Mouse (Mus musculus): ENCODE data around the gene Tacc3. TPM values are rescaled to one million over a fixed set of nuclear protein-coding genes. Genes with fewer than 3 reads are reported as not detected.
A peak's percentile ranks its signal among the peaks of the same experiment; 100 is the strongest.

The Tacc3 gene
- polyA plus RNA-seq (2011; ENCODE audit: insufficient read depth, insufficient read length, low replicate concordance, missing spikeins), result 237 and 249 TPM in 2 replicates

- under 1% methylated on average over 60 of the region's 60 CpGs for WGBS
- H3K4me3 ChIP-seq (replicated peaks; ENCODE audit: control insufficient read depth, low read depth, low read length), result peak within 1 kb of the TSS; percentile 96
Measured at GRCm38 (mm10) chr5:33657787-33658663, at the start of gene Tacc3, which contains the start of gene Tmem129. Gene Tacc3, plus strand, starts transcription at chr5:33658128. Gene Tmem129, minus strand, starts transcription at chr5:33658416.

DNA sequence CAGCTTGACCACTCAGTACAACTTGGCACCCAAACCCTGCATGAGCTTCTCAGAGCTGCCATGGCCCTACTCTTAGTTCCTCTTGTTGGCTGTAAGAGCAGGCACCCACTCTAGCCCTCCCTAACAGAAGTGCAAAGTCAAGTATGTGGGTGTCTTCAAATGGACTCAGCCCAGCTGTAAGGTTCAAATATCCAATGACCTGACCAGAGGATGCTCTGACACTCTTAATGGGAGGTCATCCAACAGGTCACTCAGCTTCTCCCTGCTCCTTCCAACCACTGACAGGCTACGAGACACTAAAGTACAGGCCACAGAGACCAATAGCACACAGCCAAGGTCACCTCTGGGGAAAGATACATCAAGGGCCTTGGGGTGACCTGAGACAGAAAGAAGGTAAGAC is 48.7 kb upstream of the Tacc3 start:
- no peaks in the 10 kb centered on the region for H3K4me1 ChIP-seq (ENCODE audit: control insufficient read depth, insufficient read depth, low read length)
- TF ChIP-seq POLR2A (IDR thresholded peaks at IDR 0.05; ENCODE audit: borderline replicate concordance, control insufficient read depth, low read depth, low read length), result no peak
- no peak for TF ChIP-seq CTCF (IDR thresholded peaks at IDR 0.05; ENCODE audit: control insufficient read depth, insufficient read depth, low read length)
- WGBS, result 77% methylated on average over 1 of the region's 1 CpGs
- H3K27ac ChIP-seq (ENCODE audit: control insufficient read depth, insufficient read depth, low read depth, low read length, poor library complexity), result no peak overlapping the region
- no peak overlapping the region for H3K4me3 ChIP-seq (replicated peaks; ENCODE audit: control insufficient read depth, low read depth, low read length)

More at GRCm38 (mm10) chr5:33657787-33658663, at the start of gene Tacc3, which contains the start of gene Tmem129:
- Histone ChIP-seq H3K27ac (ENCODE audit: control insufficient read depth, insufficient read depth, low read depth, low read length, poor library complexity) (peak within 1 kb of the TSS; percentile 96), H3K4me1 (ENCODE audit: control insufficient read depth, insufficient read depth, low read length) (peaks cover 3% of the 10 kb centered on the region; the same call in 1 of the 2 replicates)
- TF ChIP-seq POLR2A (IDR thresholded peaks at IDR 0.05; ENCODE audit: borderline replicate concordance, control insufficient read depth, low read depth, low read length), result peak; percentile 67; the same call in 1 of the 2 replicates
- TF ChIP-seq CTCF (IDR thresholded peaks at IDR 0.05; ENCODE audit: control insufficient read depth, insufficient read depth, low read length), result no peak

- TF ChIP-seq POLR2A (IDR thresholded peaks at IDR 0.05; ENCODE audit: borderline replicate concordance, control insufficient read depth, low read depth, low read length) (no peak), CTCF (IDR thresholded peaks at IDR 0.05; ENCODE audit: control insufficient read depth, insufficient read depth, low read length) (no peak)
- Histone ChIP-seq H3K27ac (ENCODE audit: control insufficient read depth, insufficient read depth, low read depth, low read length, poor library complexity) (no peak overlapping the region), H3K4me3 (replicated peaks; ENCODE audit: control insufficient read depth, low read depth, low read length) (no peak overlapping the region), H3K4me1 (ENCODE audit: control insufficient read depth, insufficient read depth, low read length) (no peaks in the 10 kb centered on the region)
- WGBS, result 83% methylated on average over 1 of the region's 1 CpGs
Measured at GRCm38 (mm10) chr5:33611795-33612194, 46.1 kb upstream of the Tacc3 start.

DNA sequence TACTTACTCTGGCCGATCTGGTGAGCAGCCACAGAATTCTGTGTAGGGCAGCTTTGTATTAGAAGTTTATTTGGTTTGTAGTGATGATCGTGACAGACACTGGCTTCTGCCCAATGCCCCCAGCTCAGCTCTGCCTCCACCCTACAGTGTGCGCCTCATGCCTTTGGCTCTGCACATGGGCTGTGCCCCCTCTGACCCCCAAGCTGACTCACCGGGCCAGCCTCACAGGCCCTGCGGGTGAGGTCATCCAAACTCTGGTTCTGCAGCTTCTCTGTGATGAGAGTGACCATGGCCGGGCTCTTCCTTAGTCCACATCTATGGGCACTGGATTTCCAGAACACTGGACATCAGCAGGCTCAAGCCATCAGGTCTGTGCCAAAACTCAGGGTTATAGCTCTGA is 43.5 kb upstream of the Tacc3 start:
- no peaks in the 10 kb centered on the region for H3K4me1 ChIP-seq (ENCODE audit: control insufficient read depth, insufficient read depth, low read length)
- no peak for TF ChIP-seq CTCF (IDR thresholded peaks at IDR 0.05; ENCODE audit: control insufficient read depth, insufficient read depth, low read length)
- no peak for TF ChIP-seq POLR2A (IDR thresholded peaks at IDR 0.05; ENCODE audit: borderline replicate concordance, control insufficient read depth, low read depth, low read length)
- H3K4me3 ChIP-seq (replicated peaks; ENCODE audit: control insufficient read depth, low read depth, low read length), result no peak overlapping the region
- 92% methylated on average over 6 of the region's 6 CpGs for WGBS
- H3K27ac ChIP-seq (ENCODE audit: control insufficient read depth, insufficient read depth, low read depth, low read length, poor library complexity), result no peak overlapping the region

- TF ChIP-seq CTCF (IDR thresholded peaks at IDR 0.05; ENCODE audit: control insufficient read depth, insufficient read depth, low read length) (no peak), POLR2A (IDR thresholded peaks at IDR 0.05; ENCODE audit: borderline replicate concordance, control insufficient read depth, low read depth, low read length) (no peak)
- H3K4me3 ChIP-seq (replicated peaks; ENCODE audit: control insufficient read depth, low read depth, low read length), result no peak overlapping the region
- peaks cover 2% of the 10 kb centered on the region for H3K4me1 ChIP-seq (ENCODE audit: control insufficient read depth, insufficient read depth, low read length)
- no peak overlapping the region for H3K27ac ChIP-seq (ENCODE audit: control insufficient read depth, insufficient read depth, low read depth, low read length, poor library complexity)
- WGBS, result 81% methylated on average over 2 of the region's 2 CpGs
Measured at GRCm38 (mm10) chr5:33622671-33623070, 35.3 kb upstream of the Tacc3 start.

GRCm38 (mm10) chr5:33623766-33624165 is 34.2 kb upstream of the Tacc3 start:
- WGBS, result 62% methylated on average over 3 of the region's 3 CpGs
- no peak overlapping the region for H3K27ac ChIP-seq (ENCODE audit: control insufficient read depth, insufficient read depth, low read depth, low read length, poor library complexity)
- no peak overlapping the region for H3K4me3 ChIP-seq (replicated peaks; ENCODE audit: control insufficient read depth, low read depth, low read length)
- peaks cover 5% of the 10 kb centered on the region for H3K4me1 ChIP-seq (ENCODE audit: control insufficient read depth, insufficient read depth, low read length)
- TF ChIP-seq CTCF (IDR thresholded peaks at IDR 0.05; ENCODE audit: control insufficient read depth, insufficient read depth, low read length) (no peak), POLR2A (IDR thresholded peaks at IDR 0.05; ENCODE audit: borderline replicate concordance, control insufficient read depth, low read depth, low read length) (no peak)

DNA sequence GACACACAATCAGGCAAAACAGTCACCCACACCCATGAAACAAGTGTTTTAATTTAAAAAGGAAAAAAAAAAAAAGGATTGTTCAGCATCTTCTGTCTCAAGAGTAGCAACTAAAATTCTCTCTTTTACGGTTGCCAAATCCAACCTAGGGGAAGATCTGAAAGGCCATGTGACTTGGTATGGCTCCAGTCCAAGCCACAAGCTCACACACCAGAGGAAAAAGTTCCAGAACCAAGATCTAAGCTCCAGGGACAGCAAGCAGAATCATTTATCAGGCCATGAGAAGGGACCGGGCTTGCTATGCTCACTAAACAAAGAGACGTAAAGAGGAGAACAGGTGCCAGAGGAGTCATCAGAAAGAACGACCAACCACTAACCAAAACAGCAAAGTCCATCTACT is 30.0 kb upstream of the Tacc3 start:
- WGBS, result 8% methylated on average over 4 of the region's 4 CpGs
- Histone ChIP-seq H3K4me3 (replicated peaks; ENCODE audit: control insufficient read depth, low read depth, low read length) (peak overlapping the region; percentile 33), H3K27ac (ENCODE audit: control insufficient read depth, insufficient read depth, low read depth, low read length, poor library complexity) (no peak overlapping the region), H3K4me1 (ENCODE audit: control insufficient read depth, insufficient read depth, low read length) (peaks cover 9% of the 10 kb centered on the region)
- TF ChIP-seq CTCF (IDR thresholded peaks at IDR 0.05; ENCODE audit: control insufficient read depth, insufficient read depth, low read length), result no peak
- no peak for TF ChIP-seq POLR2A (IDR thresholded peaks at IDR 0.05; ENCODE audit: borderline replicate concordance, control insufficient read depth, low read depth, low read length)

GRCm38 (mm10) chr5:33628820-33629300 is 29.1 kb upstream of the Tacc3 start:
- Histone ChIP-seq H3K27ac (ENCODE audit: control insufficient read depth, insufficient read depth, low read depth, low read length, poor library complexity) (peak overlapping the region; percentile 97), H3K4me3 (replicated peaks; ENCODE audit: control insufficient read depth, low read depth, low read length) (peak overlapping the region; percentile 98), H3K4me1 (ENCODE audit: control insufficient read depth, insufficient read depth, low read length) (peaks cover 9% of the 10 kb centered on the region)
- under 1% methylated on average over 24 of the region's 24 CpGs for WGBS
- TF ChIP-seq POLR2A (IDR thresholded peaks at IDR 0.05; ENCODE audit: borderline replicate concordance, control insufficient read depth, low read depth, low read length) (0 out of 2 replicates have a peak, but pooled peaks have one; percentile 5), CTCF (IDR thresholded peaks at IDR 0.05; ENCODE audit: control insufficient read depth, insufficient read depth, low read length) (no peak)
